Comparison of ENCODE assay signal across 1 mouse cellular context in genomic region chr11:120049067-120049466, GRCm38 (mm10).
A peak's percentile ranks its signal among the peaks of the same experiment; 100 is the strongest.
TF ChIP-seq lines count a peak whose summit lies in the region.

No protein-coding gene starts in this region.

TF ChIP-seq in myocyte, 11 proteins besides CTCF, POLR2A, EP300 and RAD21 (continued from another document):
- TF ChIP-seq MYOG (IDR thresholded peaks at IDR 0.05; ENCODE audit: control insufficient read depth in 1 of 3, insufficient read depth in 1 of 3, insufficient read length in 2 of 3, low read depth in 2 of 3) = peak in 2 of 3 experiments; percentile 40 to 88
- TF ChIP-seq CEBPB (IDR thresholded peaks at IDR 0.05; ENCODE audit: insufficient read depth, poor library complexity, severe bottlenecking) = no peak
TF ChIP-seq in myocyte: peak in this region for 5.
